8 mouse cellular contexts compared by ENCODE assay signal in genomic region chr2:26639838-26640830, GRCm38 (mm10). TPM values are rescaled to one million over a fixed set of nuclear protein-coding genes. Genes with fewer than 3 reads are reported as not detected.
DNase-seq lines count a peak whose midpoint lies in the region; ATAC-seq and TF ChIP-seq lines count a peak whose summit lies in the region.

No protein-coding gene starts in this region.

- peak overlapping the region; percentile 92 for H3K4me3 ChIP-seq in hindbrain, embryonic 12.5 days
- peak overlapping the region; percentile 81 for H3K4me3 ChIP-seq in lung, postnatal 0 days (ENCODE audit: low read depth, low read length)

- peaks cover 33% of the 10 kb centered on the region for H3K36me3 ChIP-seq in hindbrain, embryonic 12.5 days
- H3K36me3 ChIP-seq in lung, postnatal 0 days (ENCODE audit: insufficient read depth, low read length), result peaks cover 21% of the 10 kb centered on the region; the same call in 1 of the 2 replicates

- ATAC-seq in hindbrain, embryonic 12.5 days (ENCODE audit: low FRiP score), result peak; percentile 85
- peak; percentile 90 for ATAC-seq in lung, postnatal 0 days

- TF ChIP-seq CTCF in lung, postnatal 0 days (IDR thresholded peaks at IDR 0.05), result peak; percentile 92

- H3K9ac ChIP-seq in hindbrain, embryonic 12.5 days, result peak overlapping the region; percentile 97
- H3K9ac ChIP-seq in lung, postnatal 0 days (replicated peaks; ENCODE audit: low read depth), result peak overlapping the region; percentile 79

- peak; percentile 99 for DNase-seq in NIH3T3 (ENCODE audit: low read depth)
- peak; percentile 99 to 100 for DNase-seq in cerebellum, postnatal 10 days
- DNase-seq in frontal cortex, postnatal 10 days (ENCODE audit: low spot score in 2 of 2), result peak; percentile 85 to 96
- DNase-seq in layer of hippocampus, postnatal 10 days (ENCODE audit: low spot score in 2 of 2), result peak; percentile 99 to 100
- peak; percentile 96 for DNase-seq in lung, postnatal 0 days (ENCODE audit: low spot score)
- peak; percentile 99 for DNase-seq in ovary, postnatal 10 days (ENCODE audit: low spot score)
- DNase-seq in thymus, postnatal 0 days (ENCODE audit: low spot score), result peak; percentile 95

- H3K9me3 ChIP-seq in hindbrain, embryonic 12.5 days (replicated peaks), result no peaks in the 10 kb centered on the region
- H3K9me3 ChIP-seq in lung, postnatal 0 days (ENCODE audit: low read length), result no peaks in the 10 kb centered on the region

- H3K4me2 ChIP-seq in hindbrain, embryonic 12.5 days (replicated peaks), result peak overlapping the region; percentile 85
- H3K4me2 ChIP-seq in lung, postnatal 0 days (replicated peaks; ENCODE audit: low read depth, low read length), result peak overlapping the region; percentile 83

- H3K27ac ChIP-seq in hindbrain, embryonic 12.5 days, result peak overlapping the region; percentile 76
- peak overlapping the region; percentile 83 for H3K27ac ChIP-seq in lung, postnatal 0 days (ENCODE audit: low read length)

- peaks cover 25% of the 10 kb centered on the region for H3K4me1 ChIP-seq in hindbrain, embryonic 12.5 days
- peaks cover 8% of the 10 kb centered on the region; the same call in 1 of the 2 replicates for H3K4me1 ChIP-seq in lung, postnatal 0 days (ENCODE audit: insufficient read depth, low read depth, low read length)

- 4% methylated on average over 49 of the region's 49 CpGs for WGBS in hindbrain, embryonic 12.5 days
- WGBS in lung, postnatal 0 days, result 4% methylated on average over 49 of the region's 49 CpGs

- H3K27me3 ChIP-seq in hindbrain, embryonic 12.5 days, result no peaks in the 10 kb centered on the region
- H3K27me3 ChIP-seq in lung, postnatal 0 days (replicated peaks; ENCODE audit: insufficient read depth, low read length), result no peaks in the 10 kb centered on the region

- peak; percentile 2; the same call in 1 of the 2 replicates for TF ChIP-seq EP300 in lung, postnatal 0 days (IDR thresholded peaks at IDR 0.05)

RNA-seq across cellular contexts. Expression of gene Fam69b, which starts 11.9 kb away (rescaled TPM):
- polyA plus RNA-seq in hindbrain, embryonic 12.5 days (2016; fragmentation: Nextera tagmentation; extraction: Ambion mirVana), result 70.1 and 73.7 TPM in 2 replicates
- 10 to 100 TPM; 75.0 to 82.7 TPM for total RNA-seq in layer of hippocampus, postnatal 10 days (2021)
- polyA plus RNA-seq in lung, postnatal 0 days (2015; fragmentation: Nextera tagmentation; extraction: Ambion mirVana), result 6.2 and 8.2 TPM in 2 replicates
- polyA plus RNA-seq in thymus, postnatal 0 days (2015; fragmentation: Nextera tagmentation; extraction: Ambion mirVana), result 11.9 and 12.2 TPM in 2 replicates

RNA-seq across cellular contexts. Expression of gene Lcn4, which starts 30.9 kb away (rescaled TPM):
- polyA plus RNA-seq in hindbrain, embryonic 12.5 days (2016; fragmentation: Nextera tagmentation; extraction: Ambion mirVana), result not detected in 2 replicates
- total RNA-seq in layer of hippocampus, postnatal 10 days (2021), result not detected
- polyA plus RNA-seq in lung, postnatal 0 days (2015; fragmentation: Nextera tagmentation; extraction: Ambion mirVana), result not detected in 2 replicates
- polyA plus RNA-seq in thymus, postnatal 0 days (2015; fragmentation: Nextera tagmentation; extraction: Ambion mirVana), result 2.2 and 3.9 TPM in 2 replicates

RNA-seq across cellular contexts. Expression of gene Agpat2, which starts 35.9 kb away (rescaled TPM):
- polyA plus RNA-seq in hindbrain, embryonic 12.5 days (2016; fragmentation: Nextera tagmentation; extraction: Ambion mirVana), result 11.7 and 13.1 TPM in 2 replicates
- 1 to 10 TPM; 2.1 to 2.5 TPM for total RNA-seq in layer of hippocampus, postnatal 10 days (2021)
- 59.5 and 72.8 TPM in 2 replicates for polyA plus RNA-seq in lung, postnatal 0 days (2015; fragmentation: Nextera tagmentation; extraction: Ambion mirVana)
- polyA plus RNA-seq in thymus, postnatal 0 days (2015; fragmentation: Nextera tagmentation; extraction: Ambion mirVana), result 14.7 and 14.9 TPM in 2 replicates

RNA-seq across cellular contexts. Expression of gene Gm20532, which starts 53.7 kb away (rescaled TPM):
- polyA plus RNA-seq in hindbrain, embryonic 12.5 days (2016; fragmentation: Nextera tagmentation; extraction: Ambion mirVana), result not detected in 2 replicates
- total RNA-seq in layer of hippocampus, postnatal 10 days (2021), result not detected
- polyA plus RNA-seq in lung, postnatal 0 days (2015; fragmentation: Nextera tagmentation; extraction: Ambion mirVana), result not detected in 2 replicates
- polyA plus RNA-seq in thymus, postnatal 0 days (2015; fragmentation: Nextera tagmentation; extraction: Ambion mirVana), result not detected in 2 replicates

Comparison
In these comparisons a context has a peak if more than half of its experiments do, and no peak if none do; other contexts are left out.
1. Peak in every context shown above with its lines: DNase-seq, ATAC-seq, H3K4me3 ChIP-seq and H3K27ac ChIP-seq.